Mouse (Mus musculus): ENCODE results near the gene Rad51b.

Rad51b gene

DNA sequence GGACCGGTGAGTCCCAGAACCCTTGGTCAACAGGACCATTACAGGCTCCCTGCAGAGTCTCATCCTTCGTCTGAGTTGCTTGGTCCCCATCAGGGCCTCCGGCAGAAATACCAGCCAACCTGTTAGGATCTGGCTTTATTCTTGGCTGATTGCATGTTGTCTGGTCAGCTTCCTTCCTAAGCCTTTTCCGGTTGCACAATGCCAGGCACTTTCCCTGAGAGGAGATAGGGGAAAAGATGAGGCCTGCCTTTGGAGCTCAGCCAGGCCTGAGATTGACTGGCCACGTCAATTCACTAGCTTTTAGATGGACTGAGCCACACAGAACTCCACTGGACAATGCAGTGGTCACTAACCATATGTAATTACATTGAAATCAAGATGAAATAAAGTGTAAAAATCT is 552.9 kb downstream of the Rad51b start:
- DNase-seq: peak; percentile 33

DNA sequence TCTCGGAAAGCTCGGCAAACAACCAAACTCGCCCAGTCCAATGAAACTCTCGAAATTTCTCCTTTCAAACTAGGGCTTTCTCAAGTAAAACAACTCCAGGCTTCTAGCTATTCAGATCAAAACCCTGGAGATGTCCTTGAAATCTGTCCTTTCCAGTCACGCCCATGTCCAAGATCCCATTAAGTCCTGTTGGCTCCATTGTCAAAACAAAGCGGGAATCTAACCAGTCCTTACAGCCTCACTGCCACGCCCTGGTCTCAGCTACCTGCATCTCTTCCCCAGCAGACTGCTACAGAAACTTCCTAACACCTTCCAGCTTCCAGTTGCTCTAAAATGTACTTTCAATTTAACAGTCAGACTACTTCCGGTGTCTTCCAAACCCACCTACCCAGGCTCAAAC is 554.8 kb downstream of the Rad51b start:
- DNase-seq: no peak

DNA sequence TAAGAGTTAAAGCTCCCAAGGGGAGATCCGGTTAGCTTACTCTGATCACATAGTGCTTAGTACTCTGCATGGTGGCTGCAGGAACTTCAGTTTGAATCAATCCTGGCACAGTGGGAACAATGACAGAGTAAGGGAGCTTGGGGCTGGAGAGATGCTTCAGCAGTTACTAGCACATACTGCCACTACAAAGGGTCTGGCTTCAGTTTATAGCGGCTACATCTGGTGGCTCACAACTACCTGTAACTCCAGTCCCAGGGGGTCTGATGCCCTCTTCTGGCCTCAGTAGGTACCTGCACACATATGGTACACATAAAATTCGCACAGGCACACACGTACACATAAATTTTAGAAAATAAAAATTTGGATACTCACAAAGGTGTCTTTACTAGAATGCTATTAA is 555.5 kb downstream of the Rad51b start:
- no peak for DNase-seq

DNA sequence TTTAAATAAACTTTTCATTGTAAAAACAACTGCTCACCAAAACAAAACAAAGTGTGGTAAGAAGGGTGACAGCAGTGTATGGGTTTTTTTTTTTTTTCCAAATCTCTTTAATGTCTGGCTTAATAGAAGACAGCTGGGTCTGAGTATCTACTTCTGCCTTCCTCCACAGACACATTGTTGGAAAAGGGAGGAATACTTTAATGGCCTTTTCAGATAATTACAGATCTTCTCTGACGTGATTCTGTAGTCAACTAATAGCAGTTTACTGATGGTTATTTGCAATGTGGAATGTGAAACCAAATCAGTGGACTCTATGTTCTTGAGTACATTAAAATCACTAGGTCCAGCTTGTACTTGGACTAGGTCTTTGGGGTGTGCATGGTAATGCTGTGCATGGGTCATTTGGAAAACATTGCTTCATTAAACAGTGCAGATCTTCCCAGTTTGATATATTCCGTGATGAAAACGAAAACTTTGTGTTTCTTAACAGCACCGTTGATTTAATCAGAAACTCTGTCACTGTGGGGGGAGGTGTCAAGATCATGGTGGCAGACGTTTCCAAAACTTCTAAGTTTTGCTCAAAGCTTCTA is 556.9 kb downstream of the Rad51b start:
- DNase-seq: no peak

DNA sequence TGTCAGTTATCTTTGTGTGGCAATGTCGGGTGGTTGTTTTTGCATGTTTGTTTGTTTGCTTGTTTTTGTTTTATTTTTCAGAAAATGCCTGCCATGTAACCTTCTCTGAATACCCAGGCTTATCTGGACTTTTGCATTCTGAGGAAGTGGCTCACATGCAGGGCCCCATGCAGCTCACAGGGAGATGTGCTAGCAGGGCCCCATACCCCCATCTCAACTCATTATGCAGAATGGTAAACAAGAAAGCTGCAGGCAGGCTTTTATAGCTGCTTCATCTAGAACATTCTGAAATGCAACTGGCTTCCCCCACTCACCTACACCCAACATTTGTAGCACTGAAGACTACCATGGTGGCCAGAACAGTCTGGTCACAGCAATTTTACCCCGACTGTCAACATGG is 557.4 kb downstream of the Rad51b start:
- no peak for DNase-seq

DNA sequence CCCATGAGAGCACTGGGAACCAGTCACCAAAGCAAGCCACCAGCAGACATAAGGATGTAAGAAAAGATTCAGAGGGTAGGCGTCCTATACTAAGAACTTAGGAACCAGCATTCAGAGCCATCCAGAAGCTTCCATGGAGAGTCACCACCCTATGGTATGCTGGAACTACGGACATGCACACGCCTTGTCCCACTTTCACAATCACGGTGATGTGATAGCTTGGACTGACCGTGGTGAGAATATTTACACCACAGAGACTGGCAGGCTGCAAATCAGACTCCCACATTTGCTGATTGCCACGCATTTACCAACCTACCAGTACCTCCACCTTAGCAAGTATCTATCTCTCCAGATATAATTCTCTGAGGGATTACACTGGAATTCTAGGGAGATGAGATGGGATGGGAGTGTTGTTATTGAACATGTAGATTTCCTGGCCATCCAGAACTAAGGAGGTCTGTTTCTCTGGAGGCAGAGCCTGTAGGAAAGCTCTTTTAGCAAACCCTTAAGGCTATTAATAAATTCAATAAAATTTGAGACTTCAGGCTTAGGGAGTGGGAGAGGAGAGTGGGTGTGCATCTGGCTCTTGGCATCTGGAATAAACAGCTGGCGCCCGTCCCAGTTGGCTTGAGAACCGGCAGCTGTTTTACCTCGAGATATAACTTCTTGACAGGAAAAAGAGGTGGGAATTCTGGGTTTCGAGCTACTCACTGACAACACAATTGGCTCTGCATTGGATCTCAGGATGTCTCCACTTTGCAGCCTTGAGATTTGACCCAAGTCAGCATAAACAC is 559.2 kb downstream of the Rad51b start:
- peak; percentile 68 for DNase-seq

DNA sequence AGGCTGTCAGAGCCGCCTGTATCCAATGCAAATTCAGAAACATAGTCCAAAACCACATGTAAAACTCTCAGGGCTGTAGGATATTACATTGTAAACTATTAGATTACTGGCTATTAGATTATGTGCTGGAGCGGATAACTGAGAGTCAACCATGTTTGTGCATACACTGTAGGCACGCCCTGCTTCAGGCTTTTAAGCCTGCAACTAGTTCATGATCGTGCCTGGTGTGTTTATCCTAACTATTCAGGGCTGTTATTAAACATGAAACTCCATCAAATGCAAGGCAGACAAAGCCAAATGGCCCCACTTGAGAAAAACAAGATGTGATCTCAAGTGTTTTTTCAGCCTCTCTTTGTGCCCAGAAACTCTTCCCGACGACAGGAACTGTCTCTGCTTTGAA is 560.6 kb downstream of the Rad51b start:
- no peak for DNase-seq

DNA sequence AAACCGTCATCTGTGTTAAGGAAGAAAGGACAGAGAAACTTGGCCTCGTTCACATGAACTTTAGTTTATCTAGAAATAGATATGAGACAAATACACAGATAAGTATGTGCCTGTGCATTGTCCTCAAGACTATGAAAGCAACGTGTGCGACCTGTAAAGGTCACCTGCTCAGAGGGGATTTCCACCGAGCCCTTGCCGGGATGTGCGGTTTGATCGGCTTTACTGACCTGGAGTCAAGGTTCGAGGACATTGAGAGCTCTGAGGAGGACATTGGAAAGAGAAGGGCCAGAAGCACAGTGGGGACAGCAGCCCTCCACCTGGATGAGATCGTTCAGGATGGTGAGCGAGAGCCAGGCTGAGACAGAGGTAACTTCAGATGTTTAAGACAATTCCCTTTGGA is 561.3 kb downstream of the Rad51b start:
- no peak for DNase-seq

DNA sequence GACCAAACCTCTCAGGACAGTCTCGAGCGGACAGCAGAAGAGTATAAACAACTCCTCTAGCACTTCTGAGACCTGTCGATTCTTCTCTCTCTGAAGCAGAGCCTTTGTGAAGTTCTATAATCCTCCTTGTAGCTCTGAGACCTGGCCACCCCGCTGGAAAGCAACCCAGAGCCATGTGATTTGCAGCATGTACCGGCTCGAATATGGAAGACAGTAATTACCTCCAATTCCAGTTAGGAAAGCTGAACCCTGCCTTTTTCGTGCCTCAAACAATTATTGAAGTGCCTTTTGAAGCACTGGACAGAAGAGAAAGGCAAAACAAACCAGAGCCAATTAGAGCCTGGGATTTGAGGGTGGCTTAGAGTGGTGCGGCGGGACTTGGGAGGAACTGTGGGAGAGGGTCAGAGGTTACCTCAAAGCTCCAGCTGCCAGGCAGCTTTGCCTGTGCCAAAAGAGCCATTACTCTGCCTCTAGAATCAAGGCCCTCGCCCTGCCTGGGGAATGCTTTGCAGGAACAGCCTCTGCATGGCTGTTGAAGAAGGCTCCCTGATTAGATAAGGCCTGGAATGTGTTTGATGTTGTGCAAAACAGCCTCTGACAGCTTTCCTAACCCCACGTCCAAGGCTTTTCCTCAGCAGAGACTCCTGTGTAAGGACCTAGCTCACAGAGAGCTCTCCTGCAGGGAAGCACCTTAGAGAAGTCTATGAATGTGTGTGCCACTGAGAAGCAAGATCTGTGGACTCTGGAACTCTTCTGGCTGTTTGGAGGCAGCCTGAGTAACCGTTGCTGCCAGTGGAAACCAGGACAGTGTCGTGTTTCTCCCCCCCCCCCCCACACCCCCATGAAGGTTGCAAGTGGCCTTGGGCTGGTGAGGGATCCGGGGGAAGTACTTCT is 562.5 kb downstream of the Rad51b start:
- peak; percentile 64 for DNase-seq

DNA sequence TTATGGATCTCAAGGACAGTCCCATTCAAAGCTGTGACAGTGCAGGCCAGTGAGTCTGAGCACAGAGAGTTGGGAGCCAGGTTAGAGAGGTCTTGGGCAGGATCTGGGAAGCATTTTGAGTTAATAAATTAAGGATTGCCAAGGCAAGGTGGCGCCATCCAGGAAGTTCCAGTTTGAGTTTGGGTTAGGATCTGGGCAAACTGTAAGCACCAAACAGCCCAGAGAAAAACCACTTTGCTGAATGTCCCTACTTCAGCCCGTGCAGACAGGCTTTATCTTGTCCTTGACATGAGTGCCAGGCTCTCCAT is 563.1 kb downstream of the Rad51b start:
- DNase-seq: no peak

All from kidney, adult 11 months (tissue).